Mouse (Mus musculus): ENCODE results near the gene Hist1h4a.

DNA sequence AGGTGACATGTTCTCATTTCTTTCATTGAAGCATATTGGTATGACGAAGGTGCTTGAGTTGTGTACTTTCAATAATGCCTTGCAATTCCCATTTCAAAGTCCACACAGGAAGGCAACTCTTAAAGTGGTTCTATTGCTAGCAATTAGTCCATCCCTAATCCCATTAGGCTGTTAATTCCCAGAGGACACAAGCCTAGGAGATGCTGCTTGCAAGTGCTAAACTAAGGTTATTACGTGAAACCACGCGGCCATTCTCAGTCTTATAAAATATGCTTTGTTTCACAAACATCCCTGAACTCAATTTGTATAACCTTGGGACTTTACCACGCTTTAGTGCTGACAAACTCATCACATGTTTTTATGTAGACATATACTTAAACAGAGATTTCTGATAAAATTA is 23.9 kb downstream of the Hist1h4a start:
- TF ChIP-seq GATA1 (IDR thresholded peaks at IDR 0.05; ENCODE audit: low read length) (no peak), TAL1 (IDR thresholded peaks at IDR 0.05; ENCODE audit: low read length) (no peak)

All from erythroblast, embryonic 14.5 days (primary cell).